Mouse (Mus musculus) heart, embryonic 16.5 days (tissue): ENCODE data around the gene Ercc6l2. TPM values are rescaled to one million over a fixed set of nuclear protein-coding genes. Genes with fewer than 3 reads are reported as not detected.

Experiments used
- ATAC-seq: fragments of 200-750 bp; cut with Nextera tagmentation; replicated peaks from 2 replicates; pipeline ENCODE4 v1.8.0; 2017; ENCODE audit warnings: moderate number of reproducible peaks; ENCODE audit not compliant: insufficient read depth, low FRiP score; ENCODE audit errors: extremely low read depth
- H3K27ac ChIP-seq: fragments of 300-500 bp; sonication (generic); 2 replicates; pipeline ENCODE4 v1.5.1; 2014; ENCODE audit warnings: mild to moderate bottlenecking, low read length, control low read depth, moderate library complexity
- H3K27me3 ChIP-seq: fragments of 300-500 bp; sonication (generic); 2 replicates; pipeline ENCODE4 v1.6.1; 2014; ENCODE audit warnings: low read length, mixed read lengths; ENCODE audit not compliant: control insufficient read depth, insufficient read depth
- H3K36me3 ChIP-seq: fragments of 300-500 bp; sonication (generic); 2 replicates; pipeline ENCODE4 v1.6.1; 2014; ENCODE audit not compliant: control insufficient read depth, insufficient read depth
- H3K4me1 ChIP-seq: fragments of 300-500 bp; sonication (generic); 2 replicates; pipeline ENCODE4 v1.6.1; 2014; ENCODE audit warnings: low read length, mixed read lengths; ENCODE audit not compliant: control insufficient read depth, insufficient read depth
- H3K4me2 ChIP-seq: fragments of 300-500 bp; sonication (generic); 2 replicates; pipeline ENCODE4 v1.6.1; 2014; ENCODE audit warnings: low read depth, mild to moderate bottlenecking, control low read depth, low read length
- H3K4me3 ChIP-seq: fragments of 300-500 bp; sonication (generic); 2 replicates; pipeline ENCODE4 v1.5.1; 2014; ENCODE audit warnings: mild to moderate bottlenecking, control low read depth, low read length
- H3K9ac ChIP-seq: fragments of 300-500 bp; sonication (generic); 2 replicates; pipeline ENCODE4 v1.6.1; 2014; ENCODE audit warnings: low read length, control low read depth
- H3K9me3 ChIP-seq: fragments of 300-500 bp; sonication (generic); replicated peaks from 2 replicates; pipeline ENCODE4 v1.6.1; 2016; ENCODE audit warnings: low read length; ENCODE audit not compliant: control insufficient read depth
- WGBS: fragments of 180-500 bp; shearing (Covaris S2); extraction: QIAGEN DNeasy Blood & Tissue Kit; methylation state at CpG from one replicate; pipeline ENCODE4 v1.1.7; 2014; 5-methylcytosine and 5-hydroxymethylcytosine counted together
- polyA plus RNA-seq: library from polyadenylated mRNA; unstranded; fragments of >200 nt; fragmentation: Nextera tagmentation; extraction: Ambion mirVana; gene quantifications from 2 replicates; pipeline ENCODE4 v1.2.1, GENCODE M21; 2015

The Ercc6l2 gene
- polyA plus RNA-seq, 1 experiment from 2014 or later, result 11.7 TPM

- Histone ChIP-seq H3K4me1 (no peaks in the 10 kb centered on the region), H3K27ac (no peak overlapping the region), H3K4me3 (no peak overlapping the region), H3K27me3 (no peaks in the 10 kb centered on the region), H3K9ac (no peak overlapping the region), H3K9me3 (no peaks in the 10 kb centered on the region), H3K4me2 (no peak overlapping the region), H3K36me3 (peaks cover 8% of the 10 kb centered on the region)
- 87% methylated on average over 6 of the region's 6 CpGs for WGBS
- no peak for ATAC-seq
Observed at GRCm38 (mm10) chr13:63877138-63877537, 62.1 kb downstream of the Ercc6l2 start.

GRCm38 (mm10) chr13:63879105-63879863, 64.2 kb downstream of the Ercc6l2 start:
- Histone ChIP-seq H3K4me1 (no peaks in the 10 kb centered on the region), H3K27me3 (no peaks in the 10 kb centered on the region), H3K9me3 (no peaks in the 10 kb centered on the region), H3K9ac (no peak overlapping the region), H3K4me3 (no peak overlapping the region), H3K36me3 (peaks cover 3% of the 10 kb centered on the region; the same call in 1 of the 2 replicates), H3K4me2 (no peak overlapping the region), H3K27ac (no peak overlapping the region)
- no peak for ATAC-seq
- 71% methylated on average over 1 of the region's 1 CpGs for WGBS

- ATAC-seq, result no peak
- 84% methylated on average over 4 of the region's 4 CpGs for WGBS
Observed at GRCm38 (mm10) chr13:63879864-63880141, 64.8 kb downstream of the Ercc6l2 start.

GRCm38 (mm10) chr13:63885532-63885949, 70.5 kb downstream of the Ercc6l2 start:
- Histone ChIP-seq H3K27ac (no peak overlapping the region), H3K27me3 (no peaks in the 10 kb centered on the region), H3K36me3 (peaks cover 4% of the 10 kb centered on the region; the same call in 1 of the 2 replicates), H3K9ac (no peak overlapping the region), H3K9me3 (no peaks in the 10 kb centered on the region), H3K4me2 (no peak overlapping the region), H3K4me1 (no peaks in the 10 kb centered on the region), H3K4me3 (no peak overlapping the region)
- WGBS, result 55% methylated on average over 3 of the region's 3 CpGs
- ATAC-seq, result no peak

More at GRCm38 (mm10) chr13:63879864-63880141, 64.8 kb downstream of the Ercc6l2 start:
- H3K4me1 ChIP-seq, result no peaks in the 10 kb centered on the region
- no peak overlapping the region for H3K9ac ChIP-seq
- no peak overlapping the region for H3K27ac ChIP-seq
- no peaks in the 10 kb centered on the region for H3K27me3 ChIP-seq
- no peak overlapping the region for H3K4me3 ChIP-seq
- H3K4me2 ChIP-seq, result no peak overlapping the region
- H3K36me3 ChIP-seq, result peaks cover 3% of the 10 kb centered on the region; the same call in 1 of the 2 replicates
- H3K9me3 ChIP-seq, result no peaks in the 10 kb centered on the region

GRCm38 (mm10) chr13:63886429-63887052, 71.5 kb downstream of the Ercc6l2 start:
- Histone ChIP-seq H3K27me3 (no peaks in the 10 kb centered on the region), H3K4me2 (no peak overlapping the region), H3K4me3 (no peak overlapping the region), H3K27ac (no peak overlapping the region), H3K4me1 (no peaks in the 10 kb centered on the region), H3K9ac (no peak overlapping the region), H3K9me3 (no peaks in the 10 kb centered on the region), H3K36me3 (peaks cover 4% of the 10 kb centered on the region; the same call in 1 of the 2 replicates)
- ATAC-seq, result no peak
- WGBS, result 89% methylated on average over 3 of the region's 3 CpGs

DNA sequence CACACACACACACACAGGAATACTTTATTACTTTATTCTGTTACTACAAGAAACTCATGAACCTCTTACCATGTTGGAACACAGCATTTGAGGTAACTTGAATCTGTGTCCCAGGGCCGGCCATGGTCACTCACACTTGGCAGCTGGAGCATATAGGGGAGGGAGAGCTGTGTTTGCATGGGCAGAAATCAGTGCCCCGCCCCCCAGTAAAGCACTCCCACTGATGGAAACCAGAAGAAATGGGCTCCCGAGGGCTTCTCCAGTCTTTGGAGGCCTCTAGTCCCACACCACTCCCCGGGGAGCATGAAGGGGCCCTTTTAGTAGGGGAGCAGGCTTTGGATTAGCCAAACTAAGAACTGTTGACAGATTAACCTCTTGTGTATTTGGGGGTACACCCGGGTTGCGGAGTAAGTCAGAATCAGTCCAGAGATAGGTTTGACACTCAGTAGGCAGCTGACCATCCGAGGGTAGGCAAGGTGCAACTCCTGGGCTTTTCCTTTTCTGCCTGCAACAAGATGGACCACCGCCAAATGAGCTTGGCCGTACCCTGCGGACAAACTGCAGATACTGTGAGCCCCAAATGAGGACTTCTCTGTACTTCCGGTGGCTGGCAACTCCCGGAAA, 85.8 kb downstream of the Ercc6l2 start:
- Histone ChIP-seq H3K4me3 (peak overlapping the region; percentile 47), H3K4me2 (peak overlapping the region; percentile 71), H3K27ac (no peak overlapping the region), H3K4me1 (peaks cover 16% of the 10 kb centered on the region), H3K9ac (peak overlapping the region; percentile 74), H3K36me3 (peaks cover 3% of the 10 kb centered on the region; the same call in 1 of the 2 replicates), H3K27me3 (no peaks in the 10 kb centered on the region), H3K9me3 (no peaks in the 10 kb centered on the region)
- ATAC-seq, result peak; percentile 31; the same call in 1 of the 2 replicates
- whole genome bisulfite sequencing, result 18% methylated on average over 12 of the region's 12 CpGs

GRCm38 (mm10) chr13:63901303-63901713, 86.3 kb downstream of the Ercc6l2 start:
- H3K4me2 ChIP-seq, result peak overlapping the region; percentile 71
- ATAC-seq, result peak; percentile 42; the same call in 1 of the 2 replicates
- H3K9me3 ChIP-seq, result no peaks in the 10 kb centered on the region
- peak overlapping the region; percentile 61 for H3K27ac ChIP-seq
- peaks cover under 1% of the 10 kb centered on the region; the same call in 1 of the 2 replicates for H3K36me3 ChIP-seq
- H3K27me3 ChIP-seq, result no peaks in the 10 kb centered on the region
- H3K4me3 ChIP-seq, result peak overlapping the region; percentile 47
- H3K4me1 ChIP-seq, result peaks cover 16% of the 10 kb centered on the region
- H3K9ac ChIP-seq, result peak overlapping the region; percentile 74
- 5% methylated on average over 17 of the region's 17 CpGs for WGBS

DNA sequence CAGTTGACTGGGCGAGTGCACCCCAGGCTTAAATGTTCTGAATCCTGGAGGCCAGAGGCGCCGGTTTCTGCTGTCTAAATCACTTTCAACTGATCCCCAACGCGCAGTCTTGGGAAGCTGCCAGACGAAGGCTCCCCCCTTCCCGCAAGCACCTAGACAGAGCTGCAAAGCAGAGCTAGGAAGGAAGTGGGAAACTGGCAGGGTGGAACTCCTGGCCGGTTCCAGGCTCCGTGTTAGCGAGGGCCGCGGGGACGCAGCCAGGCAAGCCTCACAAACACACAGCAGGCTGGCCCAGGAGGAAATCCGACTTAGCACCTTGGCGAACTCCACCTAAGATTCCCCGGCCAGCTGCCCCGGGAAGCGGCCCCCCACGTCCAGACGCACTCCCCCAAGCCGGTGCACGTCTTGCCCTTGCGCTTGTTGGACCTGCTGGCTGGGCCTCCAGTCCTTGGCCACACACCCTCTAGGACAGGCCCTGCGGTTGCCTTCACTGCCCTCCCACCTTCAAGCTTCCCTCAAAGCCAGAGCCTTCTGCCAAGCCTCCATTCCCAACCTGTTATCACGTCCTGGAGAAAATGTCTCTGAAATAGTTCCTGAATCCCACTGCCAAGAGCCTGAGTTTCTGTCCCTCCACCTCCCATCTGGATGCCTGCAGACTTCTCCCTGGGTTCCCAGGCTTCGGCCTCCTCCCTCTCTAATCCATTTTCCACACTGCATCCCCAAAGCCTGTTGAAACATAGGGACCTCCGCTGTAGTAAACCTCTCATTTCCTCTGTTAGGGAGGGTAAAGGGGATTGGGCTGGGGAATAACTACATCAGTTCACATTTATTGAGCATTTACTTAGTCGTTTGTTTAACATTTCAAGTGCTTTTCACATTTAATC, 86.9 kb downstream of the Ercc6l2 start:
- Histone ChIP-seq H3K4me1 (peaks cover 16% of the 10 kb centered on the region), H3K9me3 (no peaks in the 10 kb centered on the region), H3K4me2 (peak overlapping the region; percentile 71), H3K27ac (peak overlapping the region; percentile 61), H3K27me3 (no peaks in the 10 kb centered on the region), H3K4me3 (peak overlapping the region; percentile 47), H3K36me3 (no peaks in the 10 kb centered on the region), H3K9ac (peak overlapping the region; percentile 74)
- WGBS, result 9% methylated on average over 28 of the region's 28 CpGs
- ATAC-seq, result peak; percentile 80
